Mouse (Mus musculus): ENCODE results near the gene Zfyve28. TPM values are rescaled to one million over a fixed set of nuclear protein-coding genes. Genes with fewer than 3 reads are reported as not detected.

Zfyve28 gene
- polyA plus RNA-seq, 1 experiment from 2014 or later: 0.64 TPM

DNA sequence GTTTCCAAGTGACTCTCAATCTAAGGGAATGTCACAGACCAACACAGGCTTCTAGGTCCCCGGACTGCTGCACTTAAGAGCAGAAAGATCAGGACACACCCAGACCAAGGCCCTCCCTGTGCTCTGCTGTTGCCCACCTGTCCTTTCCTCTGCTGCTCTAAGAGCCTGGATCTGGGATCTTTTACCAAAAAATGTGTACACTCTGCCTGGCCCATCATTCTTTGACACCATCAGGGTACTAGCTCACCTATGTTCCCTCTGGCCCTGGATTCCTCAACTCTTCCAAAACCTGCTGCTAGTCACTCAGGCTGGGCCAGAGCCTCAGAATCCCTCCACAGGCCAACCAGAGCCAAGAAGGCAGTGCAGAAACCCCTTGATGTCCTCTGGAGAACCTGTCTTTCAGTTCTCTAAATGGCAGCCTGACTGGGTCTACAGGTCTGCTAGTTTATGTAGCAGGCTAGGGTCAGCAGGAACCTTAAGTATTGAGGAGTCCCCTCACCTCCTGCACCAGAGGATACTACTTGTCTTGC, 103.1 kb downstream of the Zfyve28 start:
- Histone ChIP-seq H3K9me3 (no peaks in the 10 kb centered on the region), H3K27me3 (no peaks in the 10 kb centered on the region), H3K4me1 (peaks cover 51% of the 10 kb centered on the region), H3K9ac (no peak overlapping the region), H3K4me2 (peak overlapping the region; percentile 90), H3K27ac (no peak overlapping the region), H3K36me3 (peaks cover 9% of the 10 kb centered on the region; the same call in 1 of the 2 replicates), H3K4me3 (peak overlapping the region; percentile 92; the same call in 1 of the 2 replicates)
- 84% methylated on average over 1 of the region's 1 CpGs for WGBS
- ATAC-seq (ENCODE audit: borderline replicate concordance, extremely low read depth, low FRiP score, low TSS enrichment): no peak

DNA sequence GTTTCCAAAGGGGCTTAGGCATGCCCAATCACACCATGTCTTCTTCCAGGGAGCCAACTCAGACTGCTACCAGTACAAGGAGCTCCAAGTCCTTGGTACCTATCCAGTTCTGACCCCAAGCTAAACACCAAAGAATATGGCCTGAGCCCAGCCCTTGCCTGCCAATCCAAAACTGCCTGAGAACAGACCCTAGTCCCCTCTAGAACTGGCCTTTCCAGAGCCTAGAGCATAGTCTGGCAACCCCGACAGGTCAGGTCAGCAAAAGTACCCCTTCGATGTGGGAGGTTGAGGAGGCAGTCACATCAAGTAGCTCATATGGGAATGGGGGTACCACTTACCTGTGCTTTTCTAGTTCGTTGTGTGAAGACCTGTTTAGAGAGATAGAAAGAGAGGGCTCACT, 104.3 kb downstream of the Zfyve28 start:
- 0 out of 2 replicates have a peak overlapping the region, but pooled peaks have one; percentile 9 for H3K4me2 ChIP-seq
- no peak for ATAC-seq (ENCODE audit: borderline replicate concordance, extremely low read depth, low FRiP score, low TSS enrichment)
- 95% methylated on average over 3 of the region's 3 CpGs for WGBS

DNA sequence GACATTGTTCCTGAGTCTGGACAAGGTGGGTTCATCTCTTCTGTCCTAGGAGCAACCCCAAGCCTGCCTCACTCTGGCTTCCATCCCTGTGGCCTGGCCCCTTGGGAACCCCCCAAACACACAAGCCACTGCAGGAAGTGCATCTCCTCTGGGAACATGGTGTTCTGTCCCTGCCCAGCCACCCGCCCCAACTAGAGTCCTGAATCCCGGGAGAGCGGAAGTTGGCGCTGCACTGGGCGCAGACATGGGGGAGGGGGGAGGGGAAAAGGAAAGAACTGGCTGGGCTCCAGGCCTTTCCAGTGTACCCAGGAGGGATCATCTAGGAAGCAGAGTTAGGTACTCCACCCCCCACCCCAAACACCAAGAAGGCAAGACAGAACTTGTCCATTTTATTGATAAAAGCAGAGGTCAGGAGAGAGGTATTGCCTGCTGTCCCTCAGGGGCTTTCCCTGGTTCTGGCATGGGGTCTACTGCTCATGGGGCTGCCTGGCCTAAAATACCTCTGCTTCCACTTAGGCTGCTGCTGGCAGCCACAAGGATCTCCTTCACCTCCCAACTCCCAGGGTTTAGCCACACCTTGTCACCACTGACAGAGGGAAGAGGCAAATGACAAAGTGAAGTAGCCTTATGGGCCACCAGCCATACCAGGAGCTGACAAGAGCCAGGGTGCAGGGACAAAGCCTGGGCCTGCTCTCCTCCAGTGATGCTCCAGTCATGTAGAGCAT, 104.9 kb downstream of the Zfyve28 start:
- WGBS: 59% methylated on average over 5 of the region's 5 CpGs
- Histone ChIP-seq H3K9ac (no peak overlapping the region), H3K9me3 (no peaks in the 10 kb centered on the region), H3K4me3 (no peak overlapping the region), H3K27me3 (no peaks in the 10 kb centered on the region), H3K27ac (peak overlapping the region; percentile 40; the same call in 1 of the 2 replicates), H3K4me1 (peaks cover 39% of the 10 kb centered on the region), H3K4me2 (0 out of 2 replicates have a peak overlapping the region, but pooled peaks have one; percentile 9), H3K36me3 (peaks cover 24% of the 10 kb centered on the region)
- no peak for ATAC-seq (ENCODE audit: borderline replicate concordance, extremely low read depth, low FRiP score, low TSS enrichment)

More for the DNA sequence above, 104.3 kb downstream of the Zfyve28 start:
- Histone ChIP-seq H3K4me3 (no peak overlapping the region), H3K4me1 (peaks cover 46% of the 10 kb centered on the region), H3K9me3 (no peaks in the 10 kb centered on the region), H3K36me3 (peaks cover 17% of the 10 kb centered on the region), H3K27ac (no peak overlapping the region), H3K9ac (no peak overlapping the region; the same call in 1 of the 2 replicates), H3K27me3 (no peaks in the 10 kb centered on the region)

DNA sequence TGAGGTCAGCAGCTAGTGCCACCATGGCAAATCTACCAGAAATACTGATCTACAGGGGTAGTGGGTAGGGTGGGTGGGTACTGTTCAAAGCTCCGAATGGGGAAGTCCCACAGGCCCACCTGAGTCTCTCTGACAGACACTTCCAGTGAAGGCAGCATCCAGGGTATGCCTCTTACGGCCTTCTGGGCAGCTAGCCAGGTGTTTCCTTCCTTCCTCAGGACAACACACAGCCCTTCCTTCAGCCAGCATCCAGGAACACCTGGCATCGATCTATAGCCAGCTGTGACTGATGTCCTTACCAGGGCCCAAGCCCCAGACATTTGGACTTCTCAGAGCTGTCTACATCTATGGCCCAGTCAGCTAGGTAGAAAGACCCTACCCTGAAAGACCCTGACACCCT, 105.8 kb downstream of the Zfyve28 start:
- ATAC-seq (ENCODE audit: borderline replicate concordance, extremely low read depth, low FRiP score, low TSS enrichment): no peak
- Histone ChIP-seq H3K9me3 (no peaks in the 10 kb centered on the region), H3K4me1 (peaks cover 38% of the 10 kb centered on the region), H3K4me3 (no peak overlapping the region), H3K4me2 (no peak overlapping the region), H3K9ac (no peak overlapping the region), H3K27ac (no peak overlapping the region), H3K36me3 (peaks cover 32% of the 10 kb centered on the region), H3K27me3 (no peaks in the 10 kb centered on the region)
- 56% methylated on average over 3 of the region's 3 CpGs for WGBS

DNA sequence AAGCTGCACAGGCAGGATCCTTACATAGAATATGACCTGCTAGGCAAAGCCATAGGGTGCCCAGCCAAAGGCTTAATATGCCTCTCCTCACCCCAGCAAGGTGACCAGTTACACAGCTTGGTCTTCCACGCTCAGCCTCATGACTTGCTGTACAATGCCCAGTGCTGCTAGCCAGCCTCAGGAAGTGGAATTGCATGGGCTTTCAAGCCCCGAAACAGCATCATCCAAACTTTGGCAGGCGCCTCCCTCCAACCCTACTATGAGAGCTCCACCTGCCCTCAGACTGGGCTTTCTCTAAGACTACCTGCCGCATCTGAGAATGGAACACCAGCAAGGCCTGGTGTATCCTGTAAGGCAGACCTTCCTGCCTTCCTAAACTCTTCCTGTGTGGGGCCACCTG, 110.4 kb downstream of the Zfyve28 start:
- no peaks in the 10 kb centered on the region for H3K27me3 ChIP-seq
- H3K4me2 ChIP-seq: no peak overlapping the region
- peaks cover under 1% of the 10 kb centered on the region for H3K4me1 ChIP-seq
- H3K4me3 ChIP-seq: no peak overlapping the region
- H3K36me3 ChIP-seq: peaks cover 69% of the 10 kb centered on the region
- H3K9ac ChIP-seq: no peak overlapping the region
- no peaks in the 10 kb centered on the region for H3K9me3 ChIP-seq
- ATAC-seq (ENCODE audit: borderline replicate concordance, extremely low read depth, low FRiP score, low TSS enrichment): no peak
- no peak overlapping the region for H3K27ac ChIP-seq
- WGBS: 94% methylated on average over 4 of the region's 4 CpGs

DNA sequence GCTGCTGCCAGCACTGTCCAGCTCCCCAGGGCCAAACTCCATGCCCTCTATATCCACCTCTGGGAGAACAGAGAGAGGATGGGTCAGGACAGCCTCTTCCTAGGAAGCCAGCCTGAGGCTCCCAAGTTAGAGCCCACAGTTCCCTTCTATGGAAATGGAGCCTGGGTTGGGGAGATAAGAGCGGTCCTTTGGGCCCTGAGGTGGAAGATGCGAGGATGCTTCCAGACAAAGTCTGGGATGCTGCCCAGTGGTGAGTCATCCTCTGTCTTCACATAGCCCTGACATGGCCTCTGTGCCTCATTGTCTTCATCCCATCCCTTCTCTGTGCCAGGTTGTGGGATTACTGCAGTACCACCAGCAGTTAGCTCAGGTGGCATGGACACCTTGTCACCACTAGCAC, 111.2 kb downstream of the Zfyve28 start:
- Histone ChIP-seq H3K9ac (no peak overlapping the region), H3K4me1 (no peaks in the 10 kb centered on the region), H3K9me3 (no peaks in the 10 kb centered on the region), H3K4me3 (no peak overlapping the region), H3K36me3 (peaks cover 68% of the 10 kb centered on the region), H3K4me2 (no peak overlapping the region), H3K27ac (no peak overlapping the region), H3K27me3 (no peaks in the 10 kb centered on the region)
- WGBS: 91% methylated on average over 2 of the region's 2 CpGs
- no peak for ATAC-seq (ENCODE audit: borderline replicate concordance, extremely low read depth, low FRiP score, low TSS enrichment)

DNA sequence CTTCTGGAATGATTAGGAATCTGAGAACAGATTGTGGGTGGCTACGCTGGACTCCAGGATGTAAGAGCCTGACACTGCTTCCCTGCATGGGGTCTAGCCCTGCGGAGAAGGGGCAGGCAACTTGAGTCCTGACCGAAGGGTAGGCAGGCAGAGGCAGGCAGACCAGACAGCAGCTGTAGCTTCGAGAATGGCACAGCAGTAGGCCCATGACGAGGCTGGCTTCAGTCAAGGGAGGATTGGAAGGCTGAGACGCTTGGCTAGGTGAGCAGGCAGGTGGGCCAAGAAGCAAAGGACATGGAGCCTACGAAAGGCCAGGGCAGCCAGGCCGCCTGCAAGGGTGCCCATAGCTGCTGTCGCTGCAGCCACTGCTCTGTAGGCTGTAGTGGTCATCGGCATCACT, 111.6 kb downstream of the Zfyve28 start:
- Histone ChIP-seq H3K27ac (no peak overlapping the region), H3K4me1 (no peaks in the 10 kb centered on the region), H3K27me3 (no peaks in the 10 kb centered on the region), H3K36me3 (peaks cover 68% of the 10 kb centered on the region), H3K9me3 (no peaks in the 10 kb centered on the region), H3K4me3 (no peak overlapping the region), H3K4me2 (no peak overlapping the region), H3K9ac (no peak overlapping the region)
- no peak for ATAC-seq (ENCODE audit: borderline replicate concordance, extremely low read depth, low FRiP score, low TSS enrichment)
- WGBS: 84% methylated on average over 10 of the region's 10 CpGs

DNA sequence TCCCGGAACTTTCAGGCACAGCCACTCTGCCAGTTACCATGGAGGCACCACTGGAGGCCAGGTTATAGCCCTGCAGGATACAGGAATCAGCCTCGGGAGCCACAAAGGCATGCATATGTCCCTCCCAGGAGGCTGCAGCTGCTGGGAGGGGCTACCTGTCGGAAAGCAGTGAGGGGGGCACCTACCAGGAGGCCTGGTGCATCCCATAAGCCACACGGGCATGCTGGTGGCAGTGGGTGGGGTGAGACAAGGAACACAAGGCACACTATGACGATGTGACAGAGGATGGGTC, 112.9 kb downstream of the Zfyve28 start:
- Histone ChIP-seq H3K27ac (no peak overlapping the region), H3K4me3 (no peak overlapping the region), H3K9me3 (no peaks in the 10 kb centered on the region), H3K36me3 (peaks cover 64% of the 10 kb centered on the region), H3K27me3 (no peaks in the 10 kb centered on the region), H3K9ac (no peak overlapping the region), H3K4me2 (no peak overlapping the region), H3K4me1 (0 out of 2 replicates have a peak, but pooled peaks cover under 1% of the 10 kb centered on the region)
- no peak for ATAC-seq (ENCODE audit: borderline replicate concordance, extremely low read depth, low FRiP score, low TSS enrichment)
- 48% methylated on average over 5 of the region's 5 CpGs for WGBS

DNA sequence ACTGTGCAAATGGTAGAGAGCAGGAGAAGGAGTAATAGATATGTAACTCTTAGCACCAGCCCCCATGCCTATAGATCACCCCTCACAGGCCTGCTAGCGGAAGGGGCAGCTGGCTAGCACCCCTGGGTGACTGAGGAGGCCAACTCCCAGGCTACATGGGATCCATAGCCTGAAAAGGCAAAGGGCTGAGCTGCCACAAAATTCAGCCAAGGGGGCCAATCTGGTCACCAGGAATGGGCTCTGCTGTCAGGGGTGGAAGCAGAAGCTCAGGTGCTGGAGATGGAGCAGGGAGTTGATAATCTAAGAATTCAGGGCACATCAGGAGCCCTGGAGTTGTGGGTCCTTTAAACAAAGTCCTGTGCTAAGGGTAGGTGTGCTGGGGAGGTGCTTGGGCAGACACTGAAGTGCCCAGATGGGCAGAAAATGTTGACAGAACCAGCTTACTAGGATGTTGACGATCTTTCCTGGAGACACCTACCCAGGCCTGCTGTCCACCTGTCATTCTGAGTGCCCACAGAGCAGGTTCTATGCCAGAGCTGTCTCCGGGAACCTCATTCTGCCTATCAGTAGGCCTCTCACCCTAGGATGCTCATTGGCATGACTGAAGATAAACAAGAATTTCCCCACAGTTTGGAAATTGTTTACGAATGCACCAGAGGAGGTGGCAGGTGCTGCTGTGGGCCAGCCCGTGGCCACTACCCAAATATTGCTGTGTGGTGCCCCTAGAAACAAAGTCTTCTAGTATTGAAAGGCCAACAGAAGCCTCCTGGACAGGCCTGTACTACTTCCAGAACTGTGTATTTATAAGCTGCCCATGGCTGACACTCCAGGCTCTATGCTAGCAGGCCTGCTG, 113.5 kb downstream of the Zfyve28 start:
- Histone ChIP-seq H3K4me3 (no peak overlapping the region), H3K36me3 (peaks cover 58% of the 10 kb centered on the region), H3K4me2 (no peak overlapping the region), H3K27ac (no peak overlapping the region), H3K4me1 (peaks cover 5% of the 10 kb centered on the region; the same call in 1 of the 2 replicates), H3K27me3 (no peaks in the 10 kb centered on the region), H3K9ac (no peak overlapping the region), H3K9me3 (no peaks in the 10 kb centered on the region)
- WGBS: 68% methylated on average over 5 of the region's 5 CpGs
- no peak for ATAC-seq (ENCODE audit: borderline replicate concordance, extremely low read depth, low FRiP score, low TSS enrichment)

DNA sequence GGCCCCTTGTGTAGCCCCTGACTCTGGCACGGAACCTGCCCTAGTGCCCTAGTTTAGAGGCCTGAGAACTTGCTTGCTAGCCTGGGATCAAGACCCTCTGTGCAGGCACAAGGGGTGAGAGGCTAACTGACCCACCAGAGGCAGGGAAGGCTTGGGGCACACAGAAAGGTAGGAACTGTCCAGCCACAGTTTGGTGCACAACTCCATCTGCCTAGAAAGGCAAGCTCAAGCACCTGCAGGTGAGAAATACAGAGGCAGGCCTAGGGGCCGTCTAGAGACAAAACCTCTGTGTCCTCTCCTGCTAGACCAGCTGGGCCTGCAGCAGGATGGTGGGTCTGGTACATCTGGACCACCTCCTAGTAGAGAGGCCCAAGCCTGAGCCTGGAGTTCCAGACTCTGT, 114.2 kb downstream of the Zfyve28 start:
- no peak overlapping the region for H3K27ac ChIP-seq
- H3K9me3 ChIP-seq: no peaks in the 10 kb centered on the region
- 88% methylated on average over 2 of the region's 2 CpGs for WGBS
- no peak overlapping the region for H3K4me3 ChIP-seq
- H3K36me3 ChIP-seq: peaks cover 54% of the 10 kb centered on the region
- no peak overlapping the region for H3K4me2 ChIP-seq
- H3K9ac ChIP-seq: no peak overlapping the region
- H3K27me3 ChIP-seq: no peaks in the 10 kb centered on the region
- peaks cover 7% of the 10 kb centered on the region; the same call in 1 of the 2 replicates for H3K4me1 ChIP-seq
- ATAC-seq (ENCODE audit: borderline replicate concordance, extremely low read depth, low FRiP score, low TSS enrichment): no peak

DNA sequence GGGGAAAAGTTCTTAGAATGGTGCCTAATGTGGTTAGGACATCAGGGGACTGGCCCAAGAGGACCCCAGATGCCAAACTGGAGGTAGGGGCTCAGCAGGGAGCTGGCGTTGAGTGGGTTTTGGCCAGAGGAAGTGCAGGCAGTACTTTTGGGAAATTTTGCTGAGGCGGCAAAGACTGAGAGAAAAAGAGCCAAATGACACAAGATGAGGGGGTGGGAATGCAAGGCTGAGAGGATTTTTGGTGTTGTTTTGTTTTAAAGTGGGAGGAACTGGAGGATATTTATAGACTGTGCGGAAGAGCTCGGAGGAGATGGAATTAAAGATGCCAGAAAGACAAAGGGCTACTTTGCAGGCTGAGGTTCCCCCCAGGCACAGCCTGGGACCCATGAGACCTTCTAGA, 117.5 kb downstream of the Zfyve28 start:
- peak overlapping the region; percentile 90 for H3K27ac ChIP-seq
- peaks cover 23% of the 10 kb centered on the region for H3K36me3 ChIP-seq
- no peak for ATAC-seq (ENCODE audit: borderline replicate concordance, extremely low read depth, low FRiP score, low TSS enrichment)
- H3K4me1 ChIP-seq: peaks cover 19% of the 10 kb centered on the region
- H3K4me2 ChIP-seq: no peak overlapping the region
- H3K9ac ChIP-seq: no peak overlapping the region
- H3K4me3 ChIP-seq: no peak overlapping the region
- no peaks in the 10 kb centered on the region for H3K9me3 ChIP-seq
- 75% methylated on average over 4 of the region's 4 CpGs for WGBS
- no peaks in the 10 kb centered on the region for H3K27me3 ChIP-seq

DNA sequence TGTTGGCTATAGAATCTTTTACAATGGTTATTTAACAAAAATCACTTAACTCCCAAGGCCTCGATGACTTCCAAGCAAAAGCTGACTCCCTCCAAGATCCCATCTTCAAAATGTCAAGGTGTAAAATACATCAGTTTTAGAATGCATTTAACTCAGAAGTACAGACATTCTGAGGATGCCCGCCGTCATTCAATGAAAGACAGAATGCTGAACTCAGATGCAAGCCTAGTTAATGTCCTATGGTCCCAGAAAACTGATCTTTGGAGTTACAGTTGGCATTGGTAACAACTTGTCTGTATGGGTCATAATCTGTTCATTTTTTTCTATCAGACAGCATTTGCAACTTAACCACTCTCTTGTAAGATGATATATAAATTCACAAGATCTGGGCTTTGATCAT, 118.3 kb downstream of the Zfyve28 start:
- Histone ChIP-seq H3K4me2 (peak overlapping the region; percentile 58), H3K27me3 (no peaks in the 10 kb centered on the region), H3K4me3 (peak overlapping the region; percentile 78), H3K27ac (peak overlapping the region; percentile 90), H3K4me1 (peaks cover 25% of the 10 kb centered on the region), H3K9ac (peak overlapping the region; percentile 35), H3K9me3 (no peaks in the 10 kb centered on the region), H3K36me3 (peaks cover 16% of the 10 kb centered on the region)
- WGBS: 80% methylated on average over 3 of the region's 3 CpGs
- ATAC-seq (ENCODE audit: borderline replicate concordance, extremely low read depth, low FRiP score, low TSS enrichment): no peak
